Mouse (Mus musculus): Measurements from ENCODE around the gene Ermap.

- TF ChIP-seq CTCF (IDR thresholded peaks at IDR 0.05; ENCODE audit: insufficient read depth, low read depth, low read length): no peak
- TF ChIP-seq POLR2A (IDR thresholded peaks at IDR 0.05; ENCODE audit: insufficient read depth, low read depth, low read length): no peak
These were observed 1.6 kb downstream of the Ermap start for GRCm38 (mm10) chr4:119188060-119188785.

Measured in olfactory bulb, adult 2 months (tissue).